Mouse (Mus musculus): ENCODE data around the gene Rbm38. TPM values are rescaled to one million over a fixed set of nuclear protein-coding genes. Genes with fewer than 3 reads are reported as not detected.

Rbm38 gene
- total and polyA plus RNA-seq, 2 experiments from 2014 or later: 7.3 to 8.4 TPM

DNA sequence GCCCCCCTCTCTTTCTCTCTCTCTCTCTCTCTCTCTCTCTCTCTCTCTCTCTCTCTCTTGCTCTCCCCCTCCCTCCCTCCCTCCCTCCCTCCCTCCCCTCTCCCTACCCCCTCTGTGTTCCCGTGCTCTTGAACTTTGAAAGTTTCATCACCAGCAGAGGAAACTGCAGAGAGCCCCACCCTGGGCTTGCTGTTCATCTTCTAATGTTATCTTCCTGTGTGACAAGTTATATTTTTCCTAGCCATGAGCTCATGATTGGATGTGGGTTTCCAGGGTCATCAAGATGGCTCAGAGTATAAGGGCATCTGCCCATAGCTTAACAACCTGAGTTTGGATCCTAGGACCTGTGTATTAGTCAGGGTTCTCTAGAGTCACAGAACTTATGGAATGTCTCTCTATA lies 42.9 kb downstream of the Rbm38 start:
- ATAC-seq (ENCODE audit: low FRiP score): no peak
- Histone ChIP-seq H3K36me3 (ENCODE audit: insufficient read depth, low read length) (no peaks in the 10 kb centered on the region), H3K9ac (replicated peaks; ENCODE audit: low read length, poor library complexity, severe bottlenecking) (no peak overlapping the region), H3K27me3 (ENCODE audit: insufficient read depth, low read length) (no peaks in the 10 kb centered on the region), H3K27ac (ENCODE audit: low read depth, low read length) (no peak overlapping the region), H3K4me1 (ENCODE audit: insufficient read depth, low read length) (peaks cover 4% of the 10 kb centered on the region; the same call in 1 of the 2 replicates), H3K9me3 (ENCODE audit: low read length) (no peaks in the 10 kb centered on the region), H3K4me3 (ENCODE audit: low read depth, low read length) (no peak overlapping the region), H3K4me2 (ENCODE audit: low read depth, low read length, poor library complexity, severe bottlenecking) (no peak overlapping the region)
- no peak for DNase-seq (ENCODE audit: low spot score)
- 71% methylated on average over 1 of the region's 1 CpGs for WGBS
- TF ChIP-seq CTCF (IDR thresholded peaks at IDR 0.05): no peak

DNA sequence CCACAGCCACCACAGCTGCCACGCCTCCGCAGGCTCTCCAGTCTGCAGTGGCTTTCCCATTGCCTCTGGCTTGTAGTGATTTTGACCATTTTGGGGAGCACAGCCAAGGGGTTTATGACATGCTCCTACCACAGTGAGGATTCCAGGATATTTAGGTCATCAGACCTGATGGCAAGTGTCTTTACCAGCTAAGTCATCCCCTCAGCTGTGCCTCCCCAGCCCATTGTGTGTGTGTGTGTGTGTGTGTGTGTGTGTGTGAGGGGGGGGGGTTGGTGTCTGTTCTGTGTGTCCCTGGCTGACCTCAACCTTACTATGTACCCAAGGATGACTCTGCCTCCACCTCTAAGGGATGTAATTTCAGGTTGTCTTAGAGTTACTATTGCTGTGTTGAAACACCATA lies 44.6 kb downstream of the Rbm38 start:
- 90% methylated on average over 2 of the region's 2 CpGs for WGBS
- DNase-seq (ENCODE audit: low spot score): no peak
- Histone ChIP-seq H3K4me1 (ENCODE audit: insufficient read depth, low read length) (no peaks in the 10 kb centered on the region), H3K4me2 (ENCODE audit: low read depth, low read length, poor library complexity, severe bottlenecking) (no peak overlapping the region), H3K9me3 (ENCODE audit: low read length) (no peaks in the 10 kb centered on the region), H3K4me3 (ENCODE audit: low read depth, low read length) (no peak overlapping the region), H3K9ac (replicated peaks; ENCODE audit: low read length, poor library complexity, severe bottlenecking) (no peak overlapping the region), H3K36me3 (ENCODE audit: insufficient read depth, low read length) (no peaks in the 10 kb centered on the region), H3K27ac (ENCODE audit: low read depth, low read length) (no peak overlapping the region), H3K27me3 (ENCODE audit: insufficient read depth, low read length) (no peaks in the 10 kb centered on the region)
- no peak for TF ChIP-seq CTCF (IDR thresholded peaks at IDR 0.05)
- no peak for ATAC-seq (ENCODE audit: low FRiP score)

DNA sequence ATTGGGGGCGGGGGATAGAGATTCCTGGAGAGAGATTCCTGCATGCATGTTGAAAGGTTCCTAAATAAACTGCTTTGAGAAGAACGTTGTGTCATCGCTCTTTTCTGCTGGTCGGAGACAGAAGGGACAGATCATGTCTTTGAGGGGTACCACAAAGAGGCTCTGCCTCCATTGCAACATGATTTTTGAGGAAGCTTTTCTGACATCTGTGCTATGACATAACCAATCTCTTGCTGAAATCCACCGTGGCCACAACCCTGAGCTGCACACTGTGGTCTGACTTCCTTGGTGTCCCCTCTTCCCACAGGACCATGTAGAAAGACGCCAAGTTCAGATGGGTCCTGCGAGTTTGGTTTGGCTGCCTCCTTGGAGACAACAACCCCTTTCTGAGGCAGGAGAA lies 52.6 kb downstream of the Rbm38 start:
- Histone ChIP-seq H3K4me2 (ENCODE audit: low read depth, low read length, poor library complexity, severe bottlenecking) (no peak overlapping the region), H3K9ac (replicated peaks; ENCODE audit: low read length, poor library complexity, severe bottlenecking) (no peak overlapping the region), H3K4me3 (ENCODE audit: low read depth, low read length) (no peak overlapping the region), H3K27ac (ENCODE audit: low read depth, low read length) (no peak overlapping the region), H3K9me3 (ENCODE audit: low read length) (no peaks in the 10 kb centered on the region), H3K4me1 (ENCODE audit: insufficient read depth, low read length) (no peaks in the 10 kb centered on the region), H3K36me3 (ENCODE audit: insufficient read depth, low read length) (no peaks in the 10 kb centered on the region), H3K27me3 (ENCODE audit: insufficient read depth, low read length) (no peaks in the 10 kb centered on the region)
- no peak for DNase-seq (ENCODE audit: low spot score)
- WGBS: 90% methylated on average over 7 of the region's 7 CpGs
- no peak for ATAC-seq (ENCODE audit: low FRiP score)
- no peak for TF ChIP-seq CTCF (IDR thresholded peaks at IDR 0.05)

DNA sequence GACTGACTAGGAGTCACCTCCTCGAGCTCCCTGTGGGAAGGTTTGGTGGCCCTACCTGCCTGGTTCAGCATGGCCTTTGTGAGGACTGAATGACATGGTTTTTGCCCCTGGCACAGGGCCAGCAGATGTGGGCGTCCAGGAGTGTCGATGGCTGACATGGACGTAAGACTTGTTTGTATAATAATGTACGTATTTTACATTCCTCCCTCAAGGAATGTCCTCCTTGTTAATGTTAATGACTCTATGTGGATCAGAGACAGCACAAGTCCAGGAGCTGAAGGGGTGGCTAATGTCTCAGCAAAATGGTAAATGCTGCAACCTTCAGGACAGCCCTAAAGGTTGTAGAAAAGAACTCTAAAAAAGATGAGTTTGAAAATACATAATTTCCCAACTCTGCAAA lies 53.4 kb downstream of the Rbm38 start:
- H3K9ac ChIP-seq (replicated peaks; ENCODE audit: low read length, poor library complexity, severe bottlenecking): no peak overlapping the region
- H3K4me1 ChIP-seq (ENCODE audit: insufficient read depth, low read length): no peaks in the 10 kb centered on the region
- no peak overlapping the region for H3K27ac ChIP-seq (ENCODE audit: low read depth, low read length)
- WGBS: 70% methylated on average over 5 of the region's 5 CpGs
- no peak overlapping the region for H3K4me3 ChIP-seq (ENCODE audit: low read depth, low read length)
- DNase-seq (ENCODE audit: low spot score) (no peak), ATAC-seq (ENCODE audit: low FRiP score) (no peak)
- no peak for TF ChIP-seq CTCF (IDR thresholded peaks at IDR 0.05)
- no peaks in the 10 kb centered on the region for H3K27me3 ChIP-seq (ENCODE audit: insufficient read depth, low read length)
- H3K36me3 ChIP-seq (ENCODE audit: insufficient read depth, low read length): no peaks in the 10 kb centered on the region
- H3K9me3 ChIP-seq (ENCODE audit: low read length): no peaks in the 10 kb centered on the region
- H3K4me2 ChIP-seq (ENCODE audit: low read depth, low read length, poor library complexity, severe bottlenecking): no peak overlapping the region

DNA sequence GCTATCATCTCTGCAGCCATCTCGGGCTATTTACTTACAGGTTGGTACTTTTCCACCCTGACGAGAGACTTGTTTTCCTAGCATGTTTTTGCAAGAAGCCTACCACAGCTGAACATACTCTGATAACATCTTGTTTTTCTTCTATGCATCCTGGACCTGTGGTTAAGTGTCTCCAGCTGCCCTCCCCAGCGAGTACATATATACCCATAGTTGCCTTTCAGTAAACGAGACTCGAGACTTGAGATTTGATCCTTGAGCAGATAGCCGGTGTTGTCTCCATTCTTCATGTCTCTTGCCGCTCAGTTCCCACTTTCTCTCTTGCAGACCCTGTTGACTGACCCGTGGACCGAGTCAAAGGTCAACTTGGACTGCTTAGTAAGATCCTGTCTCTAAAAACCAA lies 56.6 kb downstream of the Rbm38 start:
- H3K4me1 ChIP-seq (ENCODE audit: insufficient read depth, low read length): no peaks in the 10 kb centered on the region

DNA sequence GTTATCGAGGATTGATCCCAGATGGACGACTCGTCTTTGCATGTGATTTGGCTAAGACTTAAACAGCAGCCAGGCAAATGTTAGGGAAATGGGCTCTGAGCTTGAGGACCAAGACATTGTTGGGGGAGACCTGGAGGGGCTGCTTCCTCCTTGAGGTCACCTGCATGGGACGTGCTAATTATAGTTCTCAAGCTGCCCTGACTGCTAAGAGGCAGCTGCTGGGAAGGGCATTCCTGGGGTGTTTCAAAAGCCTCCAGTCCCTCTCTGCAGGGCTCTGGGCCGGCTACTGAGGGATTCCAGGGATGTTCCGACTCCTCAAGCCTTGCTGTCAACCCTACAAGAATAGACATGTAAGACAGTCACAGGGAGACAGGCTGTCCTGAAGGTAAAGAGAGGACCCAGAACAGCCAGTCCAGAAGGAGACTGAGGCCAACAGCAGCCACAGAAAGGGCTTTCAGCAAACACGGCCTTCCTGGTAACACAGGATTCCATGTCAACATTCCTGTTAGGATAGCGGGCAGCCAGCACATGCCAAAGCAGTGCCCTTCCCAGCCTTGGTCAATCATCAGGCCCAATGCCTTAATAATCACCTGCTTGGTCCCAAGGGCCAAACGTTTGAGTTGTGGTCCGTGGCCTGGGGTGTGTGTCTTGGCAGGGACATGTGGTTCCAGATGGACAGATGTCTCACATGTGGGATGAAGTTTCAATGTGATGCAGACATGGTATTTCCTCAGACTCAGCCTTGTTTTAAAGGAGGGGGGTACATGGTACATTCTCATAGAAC lies 59.7 kb downstream of the Rbm38 start:
- no peaks in the 10 kb centered on the region for H3K4me1 ChIP-seq (ENCODE audit: insufficient read depth, low read length)
- WGBS: 66% methylated on average over 10 of the region's 10 CpGs
- ATAC-seq (ENCODE audit: low FRiP score): no peak

More for the DNA sequence above, 56.6 kb downstream of the Rbm38 start:
- no peak overlapping the region for H3K9ac ChIP-seq (replicated peaks; ENCODE audit: low read length, poor library complexity, severe bottlenecking)
- H3K4me2 ChIP-seq (ENCODE audit: low read depth, low read length, poor library complexity, severe bottlenecking): no peak overlapping the region
- no peak for TF ChIP-seq CTCF (IDR thresholded peaks at IDR 0.05)
- 89% methylated on average over 9 of the region's 9 CpGs for WGBS
- DNase-seq (ENCODE audit: low spot score) (no peak), ATAC-seq (ENCODE audit: low FRiP score) (no peak)
- H3K36me3 ChIP-seq (ENCODE audit: insufficient read depth, low read length): no peaks in the 10 kb centered on the region
- H3K9me3 ChIP-seq (ENCODE audit: low read length): no peaks in the 10 kb centered on the region
- no peak overlapping the region for H3K27ac ChIP-seq (ENCODE audit: low read depth, low read length)
- no peaks in the 10 kb centered on the region for H3K27me3 ChIP-seq (ENCODE audit: insufficient read depth, low read length)
- H3K4me3 ChIP-seq (ENCODE audit: low read depth, low read length): no peak overlapping the region

More for the DNA sequence above, 59.7 kb downstream of the Rbm38 start:
- Histone ChIP-seq H3K4me3 (ENCODE audit: low read depth, low read length) (no peak overlapping the region), H3K9me3 (ENCODE audit: low read length) (no peaks in the 10 kb centered on the region), H3K36me3 (ENCODE audit: insufficient read depth, low read length) (no peaks in the 10 kb centered on the region), H3K27ac (ENCODE audit: low read depth, low read length) (no peak overlapping the region), H3K27me3 (ENCODE audit: insufficient read depth, low read length) (no peaks in the 10 kb centered on the region; the same call in 1 of the 2 replicates), H3K9ac (replicated peaks; ENCODE audit: low read length, poor library complexity, severe bottlenecking) (no peak overlapping the region), H3K4me2 (ENCODE audit: low read depth, low read length, poor library complexity, severe bottlenecking) (no peak overlapping the region)
- no peak for DNase-seq (ENCODE audit: low spot score)
- TF ChIP-seq CTCF (IDR thresholded peaks at IDR 0.05): no peak
